ENCODE assay signal across 8 mouse cellular contexts in genomic region chr19:46600371-46600770, GRCm38 (mm10). TPM values are rescaled to one million over a fixed set of nuclear protein-coding genes. Genes with fewer than 3 reads are reported as not detected.
A peak's percentile ranks its signal among the peaks of the same experiment; 100 is the strongest.
DNase-seq lines count a peak whose midpoint lies in the region; ATAC-seq and TF ChIP-seq lines count a peak whose summit lies in the region.

No protein-coding gene starts in this region.

- 58% methylated on average over 4 of the region's 4 CpGs for WGBS in kidney, postnatal 0 days
- 89% methylated on average over 4 of the region's 4 CpGs for WGBS in hindbrain, embryonic 14.5 days
- 83% methylated on average over 4 of the region's 4 CpGs for WGBS in midbrain, embryonic 15.5 days

- TF ChIP-seq CTCF in kidney, postnatal 0 days (IDR thresholded peaks at IDR 0.05; ENCODE audit: low read depth), result no peak

- peak overlapping the region; percentile 87; the same call in 1 of the 2 replicates for H3K27ac ChIP-seq in kidney, postnatal 0 days
- H3K27ac ChIP-seq in brown adipose tissue, adult 24 weeks (replicated peaks; ENCODE audit: low read depth, low read length), result no peak overlapping the region
- no peak overlapping the region for H3K27ac ChIP-seq in hindbrain, embryonic 14.5 days
- no peak overlapping the region for H3K27ac ChIP-seq in midbrain, embryonic 15.5 days

- peak overlapping the region; percentile 93 for H3K4me3 ChIP-seq in kidney, postnatal 0 days (replicated peaks; ENCODE audit: low read depth, low read length)
- H3K4me3 ChIP-seq in brown adipose tissue, adult 24 weeks (ENCODE audit: insufficient read depth, low read depth, low read length), result peak overlapping the region; percentile 76
- H3K4me3 ChIP-seq in hindbrain, embryonic 14.5 days (replicated peaks; ENCODE audit: low read length), result peak overlapping the region; percentile 82
- peak overlapping the region; percentile 97; the same call in 1 of the 2 replicates for H3K4me3 ChIP-seq in midbrain, embryonic 15.5 days

- ATAC-seq in kidney, postnatal 0 days (replicated peaks; ENCODE audit: low FRiP score, low read depth), result no peak
- ATAC-seq in hindbrain, embryonic 14.5 days (ENCODE audit: low FRiP score), result no peak
- ATAC-seq in midbrain, embryonic 15.5 days (replicated peaks), result no peak

- peak overlapping the region; percentile 84; the same call in 1 of the 2 replicates for H3K9ac ChIP-seq in kidney, postnatal 0 days (ENCODE audit: low read depth, low read length)
- 0 out of 2 replicates have a peak overlapping the region, but pooled peaks have one; percentile 77 for H3K9ac ChIP-seq in hindbrain, embryonic 14.5 days
- no peak overlapping the region for H3K9ac ChIP-seq in midbrain, embryonic 15.5 days

- no peaks in the 10 kb centered on the region for H3K27me3 ChIP-seq in kidney, postnatal 0 days (ENCODE audit: insufficient read depth, low read length)
- no peaks in the 10 kb centered on the region for H3K27me3 ChIP-seq in hindbrain, embryonic 14.5 days (ENCODE audit: control insufficient read depth, insufficient read depth, low read length)
- H3K27me3 ChIP-seq in midbrain, embryonic 15.5 days (replicated peaks), result no peaks in the 10 kb centered on the region

- H3K4me1 ChIP-seq in kidney, postnatal 0 days (replicated peaks; ENCODE audit: insufficient read depth, low read length), result peaks cover 8% of the 10 kb centered on the region; the same call in 1 of the 2 replicates
- peaks cover 14% of the 10 kb centered on the region for H3K4me1 ChIP-seq in brown adipose tissue, adult 24 weeks (ENCODE audit: control insufficient read depth, insufficient read depth, insufficient read length, low read length)
- H3K4me1 ChIP-seq in hindbrain, embryonic 14.5 days (replicated peaks; ENCODE audit: control insufficient read depth, insufficient read depth, low read length), result peaks cover 10% of the 10 kb centered on the region
- peaks cover 25% of the 10 kb centered on the region for H3K4me1 ChIP-seq in midbrain, embryonic 15.5 days

- H3K9me3 ChIP-seq in kidney, postnatal 0 days (replicated peaks; ENCODE audit: low read length), result no peaks in the 10 kb centered on the region
- no peaks in the 10 kb centered on the region for H3K9me3 ChIP-seq in hindbrain, embryonic 14.5 days (ENCODE audit: control insufficient read depth, low read length)
- no peaks in the 10 kb centered on the region for H3K9me3 ChIP-seq in midbrain, embryonic 15.5 days

- no peaks in the 10 kb centered on the region for H3K36me3 ChIP-seq in kidney, postnatal 0 days (ENCODE audit: insufficient read depth, low read length)
- H3K36me3 ChIP-seq in hindbrain, embryonic 14.5 days (replicated peaks; ENCODE audit: control insufficient read depth, insufficient read depth), result peaks cover 9% of the 10 kb centered on the region; the same call in 1 of the 2 replicates
- H3K36me3 ChIP-seq in midbrain, embryonic 15.5 days (replicated peaks), result no peaks in the 10 kb centered on the region

- no peak for DNase-seq in kidney, postnatal 0 days (ENCODE audit: low spot score)
- no peak for DNase-seq in kidney, postnatal 14 days
- no peak for DNase-seq in hindbrain, embryonic 14.5 days (ENCODE audit: low spot score)
- no peak for DNase-seq in embryo, embryonic 9.5 days (ENCODE audit: extremely low spot score)
- no peak for DNase-seq in frontal cortex, adult 2 months (ENCODE audit: extremely low spot score in 1 of 2, low spot score in 1 of 2)
- no peak for DNase-seq in ovary, postnatal 14 days (ENCODE audit: low spot score)

- H3K4me2 ChIP-seq in kidney, postnatal 0 days (ENCODE audit: low read length), result peak overlapping the region; percentile 83
- peak overlapping the region; percentile 90 for H3K4me2 ChIP-seq in hindbrain, embryonic 14.5 days (replicated peaks)
- peak overlapping the region; percentile 98 for H3K4me2 ChIP-seq in midbrain, embryonic 15.5 days

RNA-seq across cellular contexts. Expression of gene Wbp1l, which starts 1.5 kb away (rescaled TPM):
- 35.6 and 39.9 TPM in 2 replicates for polyA plus RNA-seq in kidney, postnatal 0 days (2015; fragmentation: Nextera tagmentation; extraction: Ambion mirVana)
- 18.9 and 24.4 TPM in 2 replicates for polyA plus RNA-seq in brown adipose tissue, adult 24 weeks (2012; ENCODE audit: insufficient read depth, insufficient read length, missing spikeins)
- polyA plus RNA-seq in hindbrain, embryonic 14.5 days (2014; fragmentation: Nextera tagmentation; extraction: Ambion mirVana), result 29.9 and 31.7 TPM in 2 replicates
- polyA plus RNA-seq in midbrain, embryonic 15.5 days (2015; fragmentation: Nextera tagmentation; extraction: Ambion mirVana), result 41.1 and 42.6 TPM in 2 replicates
- polyA plus RNA-seq in frontal cortex, adult 2 months (2012; rRNA removed), result 26.8 and 29.1 TPM in 2 replicates

RNA-seq across cellular contexts. Expression of gene Sfxn2, which starts 27.2 kb away (rescaled TPM):
- polyA plus RNA-seq in kidney, postnatal 0 days (2015; fragmentation: Nextera tagmentation; extraction: Ambion mirVana), result 47.1 and 50.0 TPM in 2 replicates
- 3.8 and 6.4 TPM in 2 replicates for polyA plus RNA-seq in brown adipose tissue, adult 24 weeks (2012; ENCODE audit: insufficient read depth, insufficient read length, missing spikeins)
- polyA plus RNA-seq in hindbrain, embryonic 14.5 days (2014; fragmentation: Nextera tagmentation; extraction: Ambion mirVana), result 7.2 and 8.4 TPM in 2 replicates
- polyA plus RNA-seq in midbrain, embryonic 15.5 days (2015; fragmentation: Nextera tagmentation; extraction: Ambion mirVana), result 10.5 and 11.7 TPM in 2 replicates
- 6.0 and 7.5 TPM in 2 replicates for polyA plus RNA-seq in frontal cortex, adult 2 months (2012; rRNA removed)

RNA-seq across cellular contexts. Expression of gene Arl3, which starts 27.4 kb away (rescaled TPM):
- polyA plus RNA-seq in kidney, postnatal 0 days (2015; fragmentation: Nextera tagmentation; extraction: Ambion mirVana), result 96.6 and 105 TPM in 2 replicates
- 44.9 and 58.1 TPM in 2 replicates for polyA plus RNA-seq in brown adipose tissue, adult 24 weeks (2012; ENCODE audit: insufficient read depth, insufficient read length, missing spikeins)
- polyA plus RNA-seq in hindbrain, embryonic 14.5 days (2014; fragmentation: Nextera tagmentation; extraction: Ambion mirVana), result 130 and 141 TPM in 2 replicates
- polyA plus RNA-seq in midbrain, embryonic 15.5 days (2015; fragmentation: Nextera tagmentation; extraction: Ambion mirVana), result 209 and 210 TPM in 2 replicates
- polyA plus RNA-seq in frontal cortex, adult 2 months (2012; rRNA removed), result 249 and 253 TPM in 2 replicates
